Mouse (Mus musculus): ENCODE measurements around the gene Mchr1.

DNA sequence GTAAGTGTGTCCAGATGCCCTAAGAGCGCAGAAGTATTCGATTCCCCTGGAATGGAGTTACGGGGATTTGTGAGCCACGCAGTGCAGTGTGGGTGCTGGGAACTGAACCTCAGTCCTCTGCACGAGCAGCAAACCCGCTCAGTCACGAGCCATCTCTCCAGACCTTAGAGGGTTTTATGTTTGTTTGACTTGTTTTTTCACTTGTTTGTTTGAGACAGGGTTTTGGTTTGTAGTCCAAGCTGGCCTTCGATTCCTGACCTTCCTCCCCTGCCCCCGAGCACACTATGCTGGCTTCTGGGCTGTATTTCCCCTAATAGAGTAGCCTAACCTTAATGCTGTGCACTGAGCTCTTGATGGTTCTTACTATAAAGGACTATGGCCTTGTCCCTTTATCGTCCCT lies 10.3 kb upstream of the Mchr1 start:
- no peak for TF ChIP-seq CTCF (IDR thresholded peaks at IDR 0.05; ENCODE audit: insufficient read depth, low read length)
- no peak for TF ChIP-seq POLR2A (IDR thresholded peaks at IDR 0.05; ENCODE audit: borderline replicate concordance, extremely low read depth, low read depth, low read length)

All from lung, adult 2 months (tissue).